Mouse (Mus musculus) lung, embryonic 14.5 days (tissue): ENCODE data around the gene Slco3a1. TPM values are rescaled to one million over a fixed set of nuclear protein-coding genes. Genes with fewer than 3 reads are reported as not detected.
A peak's percentile ranks its signal among the peaks of the same experiment; 100 is the strongest.

ENCODE experiments used
- ATAC-seq: fragments of 200-750 bp; cut with Nextera tagmentation; 2 replicates; pipeline ENCODE4 v1.8.0; 2017; ENCODE audit warnings: mild to moderate bottlenecking, moderate TSS enrichment, moderate library complexity; ENCODE audit not compliant: insufficient read depth
- DNase-seq: peaks from one replicate; pipeline ENCODE4 v3.0.0-alpha.2; 2015
- H3K27ac ChIP-seq: fragments of 300-500 bp; sonication (generic); 2 replicates; pipeline ENCODE4 v1.5.1; 2014; ENCODE audit warnings: low read depth, mild to moderate bottlenecking, moderate library complexity
- H3K27me3 ChIP-seq: fragments of 300-500 bp; sonication (generic); 2 replicates; pipeline ENCODE4 v1.6.1; 2014; ENCODE audit warnings: low read length, control low read depth; ENCODE audit not compliant: insufficient read depth
- H3K36me3 ChIP-seq: fragments of 300-500 bp; sonication (generic); 2 replicates; pipeline ENCODE4 v1.6.1; 2014; ENCODE audit warnings: control low read depth; ENCODE audit not compliant: insufficient read depth
- H3K4me1 ChIP-seq: fragments of 300-500 bp; sonication (generic); 2 replicates; pipeline ENCODE4 v1.6.1; 2014; ENCODE audit warnings: antibody characterized with exemption, control low read depth; ENCODE audit not compliant: insufficient read depth
- H3K4me2 ChIP-seq: fragments of 300-500 bp; sonication (generic); 2 replicates; pipeline ENCODE4 v1.6.1; 2014; ENCODE audit warnings: mild to moderate bottlenecking
- H3K4me3 ChIP-seq: fragments of 300-500 bp; sonication (generic); 2 replicates; pipeline ENCODE4 v1.5.1; 2014; ENCODE audit warnings: low read depth, low read length
- H3K9ac ChIP-seq: fragments of 300-500 bp; sonication (generic); 2 replicates; pipeline ENCODE4 v1.6.1; 2014
- H3K9me3 ChIP-seq: fragments of 300-500 bp; sonication (generic); 2 replicates; pipeline ENCODE4 v1.6.1; 2016; ENCODE audit warnings: low read depth, low read length, control low read depth
- CTCF ChIP-seq: IDR thresholded peaks from 2 replicates; pipeline ENCODE4 v1.5.1; 2016; ENCODE audit warnings: antibody characterized with exemption, low read depth
- WGBS: fragments of 180-500 bp; shearing (Covaris S2); extraction: QIAGEN DNeasy Blood & Tissue Kit; methylation state at CpG from one replicate; pipeline ENCODE4 v1.1.7; 2014; 5-methylcytosine and 5-hydroxymethylcytosine counted together
- polyA plus RNA-seq: library from polyadenylated mRNA; unstranded; fragments of >200 nt; fragmentation: Nextera tagmentation; extraction: Ambion mirVana; gene quantifications from 2 replicates; pipeline ENCODE4 v1.2.1, GENCODE M21; 2014

The Slco3a1 gene
- polyA plus RNA-seq, 1 experiment from 2014 or later = 4.2 TPM

- Histone ChIP-seq H3K4me2 (no peak overlapping the region), H3K4me1 (no peaks in the 10 kb centered on the region), H3K4me3 (no peak overlapping the region), H3K27me3 (no peaks in the 10 kb centered on the region), H3K9me3 (no peaks in the 10 kb centered on the region), H3K9ac (no peak overlapping the region), H3K36me3 (no peaks in the 10 kb centered on the region), H3K27ac (no peak overlapping the region)
- ATAC-seq = no peak
- TF ChIP-seq CTCF = no peak
- DNase-seq = no peak
- 35% methylated on average over 6 of the region's 6 CpGs for WGBS
Observed at GRCm38 (mm10) chr7:74519386-74519785, 35.2 kb downstream of the Slco3a1 start.

GRCm38 (mm10) chr7:74518776-74519175, 35.8 kb downstream of the Slco3a1 start:
- H3K4me3 ChIP-seq = no peak overlapping the region
- no peaks in the 10 kb centered on the region for H3K4me1 ChIP-seq
- no peak for TF ChIP-seq CTCF
- no peak overlapping the region for H3K27ac ChIP-seq
- H3K9ac ChIP-seq = no peak overlapping the region
- H3K9me3 ChIP-seq = no peaks in the 10 kb centered on the region
- no peak for ATAC-seq
- no peaks in the 10 kb centered on the region for H3K27me3 ChIP-seq
- no peak overlapping the region for H3K4me2 ChIP-seq
- WGBS = 86% methylated on average over 1 of the region's 1 CpGs
- no peak for DNase-seq
- no peaks in the 10 kb centered on the region for H3K36me3 ChIP-seq

- Histone ChIP-seq H3K27ac (no peak overlapping the region), H3K9me3 (no peaks in the 10 kb centered on the region), H3K9ac (no peak overlapping the region), H3K4me2 (no peak overlapping the region), H3K4me3 (no peak overlapping the region), H3K36me3 (no peaks in the 10 kb centered on the region), H3K27me3 (no peaks in the 10 kb centered on the region), H3K4me1 (no peaks in the 10 kb centered on the region)
- DNase-seq (no peak), ATAC-seq (no peak)
- 89% methylated on average over 5 of the region's 5 CpGs for WGBS
- no peak for TF ChIP-seq CTCF
Observed at GRCm38 (mm10) chr7:74518255-74518654, 36.3 kb downstream of the Slco3a1 start.

- Histone ChIP-seq H3K9me3 (no peaks in the 10 kb centered on the region), H3K9ac (no peak overlapping the region), H3K4me2 (no peak overlapping the region), H3K4me1 (no peaks in the 10 kb centered on the region), H3K27ac (no peak overlapping the region), H3K27me3 (no peaks in the 10 kb centered on the region), H3K36me3 (no peaks in the 10 kb centered on the region), H3K4me3 (no peak overlapping the region)
- no peak for TF ChIP-seq CTCF
- peak; percentile 44 for DNase-seq
- peak; percentile 58; the same call in 1 of the 2 replicates for ATAC-seq
- 67% methylated on average over 1 of the region's 1 CpGs for WGBS
Observed at GRCm38 (mm10) chr7:74510676-74511075, 43.9 kb downstream of the Slco3a1 start.

- TF ChIP-seq CTCF = no peak
- Histone ChIP-seq H3K9ac (no peak overlapping the region), H3K36me3 (no peaks in the 10 kb centered on the region), H3K27ac (no peak overlapping the region), H3K4me3 (no peak overlapping the region), H3K9me3 (no peaks in the 10 kb centered on the region), H3K27me3 (no peaks in the 10 kb centered on the region), H3K4me1 (no peaks in the 10 kb centered on the region), H3K4me2 (no peak overlapping the region)
- DNase-seq (peak; percentile 48), ATAC-seq (no peak)
- WGBS = 75% methylated on average over 4 of the region's 4 CpGs
Observed at GRCm38 (mm10) chr7:74508205-74508604, 46.4 kb downstream of the Slco3a1 start.

GRCm38 (mm10) chr7:74506856-74507255, 47.7 kb downstream of the Slco3a1 start:
- 81% methylated on average over 5 of the region's 5 CpGs for WGBS
- no peaks in the 10 kb centered on the region for H3K36me3 ChIP-seq
- no peak for TF ChIP-seq CTCF
- DNase-seq (no peak), ATAC-seq (no peak)
- no peak overlapping the region for H3K9ac ChIP-seq
- no peaks in the 10 kb centered on the region for H3K27me3 ChIP-seq
- H3K4me1 ChIP-seq = no peaks in the 10 kb centered on the region
- H3K9me3 ChIP-seq = no peaks in the 10 kb centered on the region
- H3K4me2 ChIP-seq = no peak overlapping the region
- no peak overlapping the region for H3K27ac ChIP-seq
- H3K4me3 ChIP-seq = no peak overlapping the region

GRCm38 (mm10) chr7:74505635-74506034, 48.9 kb downstream of the Slco3a1 start:
- ATAC-seq (no peak), DNase-seq (no peak)
- Histone ChIP-seq H3K9me3 (no peaks in the 10 kb centered on the region), H3K4me2 (no peak overlapping the region), H3K27ac (no peak overlapping the region), H3K36me3 (no peaks in the 10 kb centered on the region), H3K4me3 (no peak overlapping the region), H3K9ac (no peak overlapping the region), H3K27me3 (no peaks in the 10 kb centered on the region), H3K4me1 (no peaks in the 10 kb centered on the region)
- no peak for TF ChIP-seq CTCF
- 84% methylated on average over 10 of the region's 10 CpGs for WGBS

- no peak for DNase-seq
- Histone ChIP-seq H3K9me3 (no peaks in the 10 kb centered on the region), H3K36me3 (no peaks in the 10 kb centered on the region), H3K4me1 (no peaks in the 10 kb centered on the region), H3K27ac (no peak overlapping the region), H3K9ac (no peak overlapping the region), H3K4me3 (no peak overlapping the region), H3K4me2 (no peak overlapping the region), H3K27me3 (no peaks in the 10 kb centered on the region)
- 74% methylated on average over 10 of the region's 10 CpGs for WGBS
- no peak for TF ChIP-seq CTCF
- no peak for ATAC-seq
Observed at GRCm38 (mm10) chr7:74501187-74501586, 53.4 kb downstream of the Slco3a1 start.
